Mouse (Mus musculus) hindbrain, embryonic 15.5 days (tissue): Measurements from ENCODE around the gene Aloxe3. TPM values are rescaled to one million over a fixed set of nuclear protein-coding genes. Genes with fewer than 3 reads are reported as not detected.
A peak's percentile ranks its signal among the peaks of the same experiment; 100 is the strongest.

Experiments used
- ATAC-seq: fragments of 200-750 bp; cut with Nextera tagmentation; 2 replicates; pipeline ENCODE4 v1.8.0; 2017; ENCODE audit warnings: low read depth, moderate number of reproducible peaks, moderate TSS enrichment; ENCODE audit not compliant: low FRiP score
- H3K27ac ChIP-seq: fragments of 300-500 bp; sonication (generic); replicated peaks from 2 replicates; pipeline ENCODE4 v1.5.1; 2015; ENCODE audit warnings: mild to moderate bottlenecking, inconsistent platforms
- H3K27me3 ChIP-seq: fragments of 300-500 bp; sonication (generic); 2 replicates; pipeline ENCODE4 v1.6.1; 2015; ENCODE audit warnings: control low read depth, inconsistent platforms
- H3K36me3 ChIP-seq: fragments of 300-500 bp; sonication (generic); 2 replicates; pipeline ENCODE4 v1.6.1; 2015; ENCODE audit warnings: control low read depth, inconsistent platforms
- H3K4me1 ChIP-seq: fragments of 300-500 bp; sonication (generic); replicated peaks from 2 replicates; pipeline ENCODE4 v1.6.1; 2015; ENCODE audit warnings: control low read depth, inconsistent platforms
- H3K4me2 ChIP-seq: fragments of 300-500 bp; sonication (generic); 2 replicates; pipeline ENCODE4 v1.6.1; 2015; ENCODE audit warnings: moderate library complexity, mild to moderate bottlenecking, inconsistent platforms
- H3K4me3 ChIP-seq: fragments of 300-500 bp; sonication (generic); 2 replicates; pipeline ENCODE4 v1.5.1; 2015; ENCODE audit warnings: mild to moderate bottlenecking, inconsistent platforms
- H3K9ac ChIP-seq: fragments of 300-500 bp; sonication (generic); 2 replicates; pipeline ENCODE4 v1.6.1; 2015; ENCODE audit warnings: inconsistent platforms
- H3K9me3 ChIP-seq: fragments of 300-500 bp; sonication (generic); 2 replicates; pipeline ENCODE4 v1.6.1; 2016; ENCODE audit warnings: control low read depth, inconsistent platforms
- WGBS: fragments of 180-500 bp; shearing (Covaris S2); methylation state at CpG from one replicate; pipeline ENCODE4 v1.1.7; 2015; 5-methylcytosine and 5-hydroxymethylcytosine counted together
- polyA plus RNA-seq: library from polyadenylated mRNA; unstranded; fragments of >200 nt; fragmentation: Nextera tagmentation; extraction: Ambion mirVana; gene quantifications from 2 replicates; pipeline ENCODE4 v1.2.1, GENCODE M21; 2015

The Aloxe3 gene
- polyA plus RNA-seq, 1 experiment from 2014 or later, result 6.5 TPM

DNA sequence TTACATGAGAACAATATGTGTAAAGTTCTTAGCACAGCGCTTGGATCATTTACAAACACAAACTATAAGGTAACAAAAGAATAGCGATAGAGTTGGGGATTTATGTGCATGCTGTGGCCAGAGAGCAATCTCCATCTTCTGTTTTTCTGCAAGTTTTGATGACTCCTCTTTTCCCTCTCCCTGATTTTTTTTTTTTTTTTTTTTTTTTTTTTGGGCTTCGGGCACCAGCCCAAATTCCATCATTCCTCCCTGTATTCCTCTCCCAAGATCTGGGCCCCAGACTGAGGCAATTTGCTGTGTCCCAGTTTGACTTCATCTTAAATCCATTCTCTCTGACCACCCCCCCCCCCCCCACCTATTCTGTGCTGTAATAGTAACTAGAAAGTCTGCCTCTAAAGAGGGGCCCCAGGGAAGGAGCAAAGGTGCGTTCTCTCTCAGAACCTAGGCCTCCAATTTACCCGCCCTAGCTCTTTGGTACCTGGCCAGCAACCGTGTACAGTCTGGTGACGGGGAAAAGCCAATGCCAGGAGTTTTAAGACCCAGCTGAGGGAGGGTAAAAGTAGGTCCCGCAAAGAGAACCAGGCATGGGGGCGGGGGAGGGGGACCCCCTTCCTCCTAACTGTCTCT, 29.2 kb upstream of the Aloxe3 start:
- no peak for ATAC-seq
- Histone ChIP-seq H3K9me3 (no peaks in the 10 kb centered on the region), H3K27ac (peak overlapping the region; percentile 74), H3K36me3 (peaks cover 5% of the 10 kb centered on the region), H3K4me1 (peaks cover 72% of the 10 kb centered on the region), H3K27me3 (no peaks in the 10 kb centered on the region), H3K4me3 (peak overlapping the region; percentile 48), H3K9ac (peak overlapping the region; percentile 47), H3K4me2 (peak overlapping the region; percentile 94)
- 17% methylated on average over 9 of the region's 9 CpGs for WGBS

DNA sequence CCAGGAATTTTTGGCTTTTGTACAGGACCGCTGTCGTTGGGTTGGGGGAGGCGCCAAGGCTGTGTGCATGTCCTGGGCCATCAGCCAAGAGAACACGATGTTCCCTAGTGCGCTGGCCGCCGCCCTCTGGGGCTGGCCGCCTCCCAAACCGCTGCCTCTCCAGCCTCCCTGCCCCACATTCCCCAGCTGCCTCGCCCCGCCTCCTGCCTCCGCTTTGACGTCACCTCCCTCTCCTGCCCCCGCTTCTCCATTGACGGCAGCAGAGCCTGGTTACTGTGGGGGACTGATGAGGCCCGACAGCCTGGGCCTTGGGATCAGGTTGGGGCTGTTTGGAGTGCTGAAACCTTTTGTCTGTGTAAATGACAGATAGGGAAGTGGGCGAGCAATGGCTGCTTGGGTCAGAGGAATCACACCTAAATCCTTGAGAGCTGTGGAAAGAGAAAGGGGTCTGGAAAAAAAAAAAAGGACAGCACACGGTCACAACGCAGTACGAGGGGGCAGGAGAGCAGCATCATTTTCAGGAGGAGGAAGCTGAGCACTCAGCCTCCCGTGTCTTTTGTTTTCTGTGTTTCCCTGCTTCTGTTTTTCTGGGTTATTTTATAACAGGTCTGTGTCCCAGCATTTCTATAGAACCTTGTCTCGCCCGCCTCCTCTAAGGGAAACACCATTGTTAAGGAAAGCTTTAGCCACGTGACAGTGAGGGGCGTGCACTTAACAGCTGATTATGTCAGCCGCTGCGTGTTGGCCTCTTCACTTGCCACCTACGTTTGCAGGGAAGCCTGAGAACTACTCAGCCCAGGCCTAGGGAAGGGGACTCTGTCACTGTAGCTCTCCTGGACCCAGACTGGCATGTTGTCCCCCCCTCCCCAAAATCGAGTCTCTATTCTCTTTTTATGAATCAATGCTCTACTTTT, 28.5 kb upstream of the Aloxe3 start:
- Histone ChIP-seq H3K4me1 (peaks cover 72% of the 10 kb centered on the region), H3K4me2 (peak overlapping the region; percentile 94), H3K9ac (peak overlapping the region; percentile 35), H3K27ac (peak overlapping the region; percentile 74), H3K4me3 (peak overlapping the region; percentile 31), H3K27me3 (no peaks in the 10 kb centered on the region), H3K9me3 (no peaks in the 10 kb centered on the region), H3K36me3 (peaks cover 11% of the 10 kb centered on the region)
- under 1% methylated on average over 29 of the region's 29 CpGs for WGBS
- ATAC-seq, result no peak

DNA sequence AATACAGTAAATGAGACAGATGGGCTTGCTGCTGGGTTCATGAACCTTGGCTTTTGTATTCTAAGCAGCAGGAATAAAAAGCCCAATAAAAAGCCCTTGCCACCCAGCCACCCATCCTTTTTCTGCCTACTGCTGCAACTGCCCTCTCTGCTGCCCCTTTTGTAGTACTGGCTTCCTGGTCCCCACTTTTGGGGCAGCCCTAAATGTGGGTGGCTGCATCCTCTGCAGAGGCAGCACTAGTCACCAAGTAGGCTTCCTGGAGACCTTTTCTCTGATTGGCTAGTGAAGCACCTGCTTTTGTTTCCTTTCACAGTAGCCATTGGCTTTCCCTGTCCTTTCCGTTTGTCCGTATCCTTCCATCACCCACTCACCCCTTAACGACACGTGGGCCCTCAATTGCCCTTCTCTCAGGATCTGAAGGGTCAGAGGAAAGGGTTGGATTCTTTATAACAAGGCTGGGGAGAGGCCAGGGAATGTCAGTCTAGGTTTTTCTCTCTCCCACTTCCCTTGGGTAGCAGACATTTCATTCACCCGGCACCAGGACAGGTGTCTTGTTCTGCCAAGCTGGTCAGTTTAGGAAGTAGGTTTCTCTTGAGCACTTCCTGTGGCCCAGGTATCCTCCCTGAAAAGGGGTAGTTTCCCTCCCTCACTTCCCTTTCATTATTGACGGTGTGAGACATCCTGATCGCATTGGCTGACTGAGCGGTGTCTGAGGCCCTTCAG, 27.5 kb upstream of the Aloxe3 start:
- Histone ChIP-seq H3K9ac (peak overlapping the region; percentile 62), H3K9me3 (no peaks in the 10 kb centered on the region), H3K36me3 (peaks cover 16% of the 10 kb centered on the region), H3K4me1 (peaks cover 72% of the 10 kb centered on the region), H3K27ac (peak overlapping the region; percentile 74), H3K4me3 (peak overlapping the region; percentile 47), H3K4me2 (peak overlapping the region; percentile 94), H3K27me3 (no peaks in the 10 kb centered on the region)
- no peak for ATAC-seq
- 17% methylated on average over 8 of the region's 8 CpGs for whole genome bisulfite sequencing

DNA sequence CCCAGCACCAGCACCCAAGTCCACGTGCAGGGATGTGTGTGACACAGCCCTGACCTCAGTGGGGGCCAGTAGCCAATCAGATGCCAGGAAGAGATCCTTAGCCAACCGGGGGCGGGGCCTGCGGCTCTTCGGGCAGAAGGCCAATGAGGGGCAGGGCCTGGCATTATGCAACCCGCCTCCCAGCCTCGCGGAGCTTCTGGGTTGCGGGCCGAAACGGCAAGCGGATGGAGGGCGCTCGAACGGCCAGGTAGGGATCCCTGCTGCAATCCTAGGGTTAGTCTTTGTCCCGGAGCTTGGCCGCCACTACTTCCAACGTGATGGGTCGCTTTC, 27.0 kb upstream of the Aloxe3 start:
- WGBS, result under 1% methylated on average over 19 of the region's 19 CpGs
- Histone ChIP-seq H3K27me3 (no peaks in the 10 kb centered on the region), H3K9ac (peak overlapping the region; percentile 62), H3K9me3 (no peaks in the 10 kb centered on the region), H3K36me3 (peaks cover 21% of the 10 kb centered on the region), H3K27ac (peak overlapping the region; percentile 74), H3K4me3 (peak overlapping the region; percentile 47), H3K4me2 (peak overlapping the region; percentile 94), H3K4me1 (peaks cover 72% of the 10 kb centered on the region)
- peak; percentile 1; the same call in 1 of the 2 replicates for ATAC-seq

DNA sequence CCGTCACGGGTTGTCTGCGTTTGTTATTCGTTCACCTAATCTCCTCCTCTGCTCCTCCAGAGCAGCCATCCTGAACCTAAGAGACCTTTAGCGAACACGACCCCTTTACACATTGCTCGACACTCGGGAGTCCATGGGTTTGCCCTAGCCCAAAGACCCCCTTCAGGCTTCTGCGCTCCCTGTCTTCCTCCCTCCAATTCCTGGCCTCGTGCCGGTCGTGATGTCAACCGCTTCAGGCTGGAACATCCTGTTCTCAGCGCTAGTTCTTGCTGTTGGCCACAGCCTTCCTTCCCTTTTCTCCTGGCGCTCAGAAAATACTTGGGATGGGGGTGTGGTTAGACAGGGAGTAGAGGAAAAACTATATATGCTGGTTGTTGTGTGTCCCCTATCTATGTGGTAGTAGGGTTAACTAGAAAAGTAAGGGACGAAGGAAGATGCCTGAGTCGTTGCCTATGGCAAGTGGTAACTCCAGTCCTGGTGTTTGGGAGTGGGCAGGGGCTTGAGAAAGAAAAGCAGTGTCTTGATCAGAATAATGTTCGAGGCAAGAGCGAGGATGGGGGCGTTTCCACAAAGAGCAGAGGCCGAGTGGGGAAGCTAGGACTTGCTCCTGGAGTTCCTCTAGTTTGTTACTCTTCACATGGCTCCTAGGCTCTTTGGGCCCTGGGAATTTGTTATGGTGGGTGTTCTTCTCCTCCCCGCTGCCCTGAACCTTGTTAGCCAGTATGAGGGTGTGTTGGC, 26.4 kb upstream of the Aloxe3 start:
- no peak for ATAC-seq
- peak overlapping the region; percentile 47 for H3K4me3 ChIP-seq
- peaks cover 27% of the 10 kb centered on the region for H3K36me3 ChIP-seq
- peaks cover 65% of the 10 kb centered on the region for H3K4me1 ChIP-seq
- no peaks in the 10 kb centered on the region for H3K9me3 ChIP-seq
- peak overlapping the region; percentile 74 for H3K27ac ChIP-seq
- WGBS, result 1% methylated on average over 22 of the region's 22 CpGs
- peak overlapping the region; percentile 94 for H3K4me2 ChIP-seq
- no peaks in the 10 kb centered on the region for H3K27me3 ChIP-seq
- peak overlapping the region; percentile 62 for H3K9ac ChIP-seq

DNA sequence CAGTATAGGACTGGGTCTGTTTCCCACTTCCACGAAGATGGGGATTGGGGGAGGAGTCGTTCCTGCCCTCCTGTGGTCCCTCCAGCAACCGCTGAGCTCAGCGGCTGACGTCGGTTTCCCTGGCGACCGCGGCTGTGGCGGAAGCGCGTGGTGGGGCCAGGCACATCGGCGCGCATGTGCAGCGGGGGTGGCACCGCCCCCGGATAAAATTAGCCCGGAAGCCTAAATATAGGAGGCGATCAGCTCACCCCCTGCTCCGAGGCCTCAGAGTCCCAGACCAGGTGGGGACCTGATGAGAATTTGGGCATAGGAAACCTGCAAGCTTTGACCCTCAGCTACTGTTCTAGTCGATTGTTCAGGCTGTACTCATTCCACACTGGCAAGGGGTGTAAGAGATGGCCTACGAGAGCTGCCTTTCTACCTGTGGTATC, 25.8 kb upstream of the Aloxe3 start:
- Histone ChIP-seq H3K9ac (peak overlapping the region; percentile 62), H3K36me3 (peaks cover 33% of the 10 kb centered on the region), H3K27ac (peak overlapping the region; percentile 74), H3K27me3 (no peaks in the 10 kb centered on the region), H3K4me2 (peak overlapping the region; percentile 94), H3K9me3 (no peaks in the 10 kb centered on the region), H3K4me1 (peaks cover 63% of the 10 kb centered on the region), H3K4me3 (peak overlapping the region; percentile 47)
- under 1% methylated on average over 23 of the region's 23 CpGs for WGBS
- peak; percentile 31; the same call in 1 of the 2 replicates for ATAC-seq

DNA sequence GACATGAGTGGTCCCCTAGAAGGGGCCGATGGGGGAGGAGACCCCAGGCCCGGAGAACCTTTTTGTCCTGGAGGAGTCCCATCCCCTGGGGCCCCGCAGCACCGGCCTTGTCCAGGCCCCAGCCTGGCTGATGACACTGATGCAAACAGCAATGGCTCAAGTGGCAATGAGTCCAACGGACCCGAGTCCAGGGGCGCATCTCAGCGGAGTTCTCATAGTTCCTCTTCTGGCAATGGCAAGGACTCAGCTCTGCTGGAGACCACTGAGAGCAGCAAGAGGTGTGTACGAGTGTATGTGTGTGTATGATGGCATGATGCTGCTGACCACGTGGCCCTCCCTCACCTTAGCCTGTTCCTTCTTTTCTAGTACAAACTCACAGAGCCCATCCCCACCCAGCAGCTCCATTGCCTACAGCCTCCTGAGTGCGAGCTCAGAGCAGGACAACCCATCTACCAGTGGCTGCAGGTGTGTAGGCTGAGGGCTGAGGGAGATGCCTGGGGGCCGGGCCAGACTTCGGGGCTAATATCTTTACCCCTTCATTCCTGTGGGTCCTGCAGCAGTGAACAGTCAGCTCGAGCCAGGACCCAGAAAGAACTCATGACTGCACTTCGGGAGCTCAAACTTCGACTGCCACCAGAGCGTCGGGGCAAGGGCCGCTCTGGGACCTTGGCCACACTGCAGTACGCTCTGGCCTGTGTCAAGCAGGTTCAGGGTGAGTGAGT, 24.9 kb upstream of the Aloxe3 start:
- Histone ChIP-seq H3K36me3 (peaks cover 42% of the 10 kb centered on the region), H3K27ac (peak overlapping the region; percentile 74), H3K27me3 (no peaks in the 10 kb centered on the region), H3K4me3 (peak overlapping the region; percentile 47), H3K4me1 (peaks cover 55% of the 10 kb centered on the region), H3K9ac (peak overlapping the region; percentile 62; the same call in 1 of the 2 replicates), H3K4me2 (peak overlapping the region; percentile 94), H3K9me3 (no peaks in the 10 kb centered on the region)
- 92% methylated on average over 20 of the region's 20 CpGs for WGBS
- ATAC-seq, result no peak

DNA sequence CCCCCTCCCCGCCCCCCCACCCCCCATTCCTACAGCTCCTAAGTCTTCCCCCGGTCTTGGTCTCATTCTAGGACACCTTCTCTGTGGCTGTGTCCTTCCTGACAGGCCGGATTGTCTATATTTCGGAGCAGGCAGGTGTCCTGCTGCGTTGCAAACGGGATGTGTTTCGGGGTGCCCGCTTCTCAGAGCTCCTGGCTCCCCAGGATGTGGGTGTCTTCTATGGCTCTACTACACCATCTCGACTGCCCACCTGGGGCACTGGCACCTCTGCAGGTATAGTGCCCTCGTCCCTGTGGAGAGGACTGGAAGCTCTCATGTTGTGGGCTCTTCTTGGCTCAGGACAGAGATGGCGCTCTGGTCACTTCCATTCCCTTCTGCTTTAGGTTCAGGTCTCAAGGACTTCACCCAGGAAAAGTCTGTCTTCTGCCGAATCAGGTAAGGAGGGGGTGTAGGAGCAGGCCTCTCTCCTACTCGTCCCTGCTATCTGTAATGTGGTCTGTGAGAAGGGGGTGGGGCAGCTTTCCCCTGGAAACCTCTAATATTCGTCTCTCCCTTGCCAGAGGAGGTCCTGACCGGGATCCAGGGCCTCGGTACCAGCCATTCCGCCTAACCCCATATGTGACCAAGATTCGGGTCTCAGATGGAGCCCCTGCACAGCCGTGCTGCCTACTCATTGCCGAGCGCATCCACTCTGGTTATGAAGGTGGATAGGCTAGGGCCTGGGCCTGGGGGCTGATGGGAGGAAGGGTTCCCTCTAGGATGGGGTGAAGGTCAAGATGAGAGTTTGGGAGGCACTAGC, 23.9 kb upstream of the Aloxe3 start:
- Histone ChIP-seq H3K36me3 (peaks cover 47% of the 10 kb centered on the region), H3K9me3 (no peaks in the 10 kb centered on the region), H3K4me2 (no peak overlapping the region), H3K9ac (no peak overlapping the region), H3K4me1 (peaks cover 45% of the 10 kb centered on the region), H3K27me3 (no peaks in the 10 kb centered on the region), H3K4me3 (no peak overlapping the region), H3K27ac (no peak overlapping the region)
- no peak for ATAC-seq
- WGBS, result 91% methylated on average over 21 of the region's 21 CpGs

DNA sequence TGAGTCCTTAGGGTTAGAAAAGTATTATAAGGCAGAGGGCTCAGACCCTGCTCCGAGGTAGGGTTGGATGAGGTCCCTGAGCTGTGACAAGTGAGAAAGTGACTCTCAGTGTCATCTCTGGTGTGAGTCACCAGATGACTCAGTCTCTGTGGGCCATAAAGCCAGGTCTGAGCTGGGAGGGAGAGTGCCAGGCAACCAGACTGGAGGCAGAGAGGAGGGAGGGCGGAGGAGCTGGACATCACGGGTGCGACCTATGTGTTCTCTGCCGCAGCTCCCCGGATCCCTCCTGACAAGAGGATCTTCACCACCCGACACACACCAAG, 23.3 kb upstream of the Aloxe3 start:
- H3K27ac ChIP-seq, result no peak overlapping the region
- H3K27me3 ChIP-seq, result no peaks in the 10 kb centered on the region
- H3K9me3 ChIP-seq, result no peaks in the 10 kb centered on the region
- no peak overlapping the region for H3K4me2 ChIP-seq
- peaks cover 53% of the 10 kb centered on the region for H3K36me3 ChIP-seq
- no peak overlapping the region for H3K9ac ChIP-seq
- 98% methylated on average over 7 of the region's 7 CpGs for WGBS
- H3K4me1 ChIP-seq, result peaks cover 39% of the 10 kb centered on the region
- no peak for ATAC-seq
- H3K4me3 ChIP-seq, result no peak overlapping the region

DNA sequence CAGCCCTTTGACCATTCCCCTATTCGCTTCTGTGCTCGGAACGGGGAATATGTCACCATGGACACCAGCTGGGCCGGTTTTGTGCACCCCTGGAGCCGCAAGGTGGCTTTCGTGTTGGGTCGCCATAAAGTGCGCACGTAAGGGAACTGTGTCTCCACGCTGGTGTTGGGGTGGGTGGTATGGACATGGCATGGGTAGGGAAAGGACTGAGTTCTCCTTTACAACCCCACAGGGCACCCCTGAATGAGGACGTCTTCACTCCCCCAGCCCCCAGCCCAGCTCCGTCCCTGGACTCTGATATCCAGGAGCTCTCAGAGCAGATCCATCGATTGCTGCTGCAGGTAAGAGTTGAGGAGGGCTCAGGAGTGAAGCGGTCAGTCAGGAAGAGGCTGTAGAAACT, 22.6 kb upstream of the Aloxe3 start:
- WGBS, result 96% methylated on average over 14 of the region's 14 CpGs
- Histone ChIP-seq H3K27me3 (no peaks in the 10 kb centered on the region), H3K36me3 (peaks cover 60% of the 10 kb centered on the region), H3K4me1 (peaks cover 32% of the 10 kb centered on the region), H3K9me3 (no peaks in the 10 kb centered on the region), H3K4me3 (no peak overlapping the region), H3K9ac (no peak overlapping the region), H3K4me2 (no peak overlapping the region), H3K27ac (no peak overlapping the region)
- no peak for ATAC-seq
